Mouse (Mus musculus): ENCODE results near the gene H2afb1.
"Not testable (repeated sequence)": the region's sequence is repeated elsewhere in the genome, so short reads cannot be mapped to it uniquely, and the experiment has no call there.

The H2afb1 gene

GRCm38 (mm10) chrX:117014457-117014856 lies at the start of gene H2afb1:
H2afb1 (plus strand) TSS chrX:117014757.
- DNase-seq = not testable (repeated sequence)

GRCm38 (mm10) chrX:117036085-117036484 lies 21.5 kb downstream of the H2afb1 start:
- no peak for DNase-seq

Data from right cerebral cortex, postnatal 25 days (tissue).